Mouse (Mus musculus) gonadal fat pad, adult 2 months (tissue): ENCODE data around the gene Glis1. TPM values are rescaled to one million over a fixed set of nuclear protein-coding genes. Genes with fewer than 3 reads are reported as not detected.

Experiments
- DNase-seq: peaks from one replicate; pipeline ENCODE4 v3.0.0-alpha.2; 2012; ENCODE audit warnings: low read depth
- polyA plus RNA-seq: library from polyadenylated mRNA; depleted of rRNA; stranded (reverse); fragments of >200 nt; gene quantifications from 2 replicates; pipeline ENCODE4 v1.2.3, GENCODE M21; 2012

Gene Glis1
- polyA plus RNA-seq, 1 experiment = 2.8 TPM

- no peak for DNase-seq
Observed at GRCm38 (mm10) chr4:107515626-107516025, 81.2 kb downstream of the Glis1 start.

- DNase-seq = no peak
Observed at GRCm38 (mm10) chr4:107518766-107519165, 84.4 kb downstream of the Glis1 start.

GRCm38 (mm10) chr4:107520071-107520470, 85.7 kb downstream of the Glis1 start:
- no peak for DNase-seq

- no peak for DNase-seq
Observed at GRCm38 (mm10) chr4:107520816-107521215, 86.4 kb downstream of the Glis1 start.

GRCm38 (mm10) chr4:107523607-107524151, 89.3 kb downstream of the Glis1 start:
- no peak for DNase-seq

GRCm38 (mm10) chr4:107535126-107535525, 100.7 kb downstream of the Glis1 start:
- DNase-seq = no peak

GRCm38 (mm10) chr4:107538116-107538515, 103.7 kb downstream of the Glis1 start:
- no peak for DNase-seq

GRCm38 (mm10) chr4:107538561-107538960, 104.2 kb downstream of the Glis1 start:
- no peak for DNase-seq

GRCm38 (mm10) chr4:107539021-107539420, 104.6 kb downstream of the Glis1 start:
- DNase-seq = no peak

- DNase-seq = no peak
Observed at GRCm38 (mm10) chr4:107541821-107542220, 107.4 kb downstream of the Glis1 start.

GRCm38 (mm10) chr4:107544843-107545242, 110.5 kb downstream of the Glis1 start:
- DNase-seq = no peak

GRCm38 (mm10) chr4:107545726-107546125, 111.3 kb downstream of the Glis1 start:
- DNase-seq = no peak

- DNase-seq = no peak
Observed at GRCm38 (mm10) chr4:107546525-107546924, 112.1 kb downstream of the Glis1 start.

- no peak for DNase-seq
Observed at GRCm38 (mm10) chr4:107550096-107550495, 115.7 kb downstream of the Glis1 start.

- no peak for DNase-seq
Observed at GRCm38 (mm10) chr4:107550546-107550945, 116.2 kb downstream of the Glis1 start.

GRCm38 (mm10) chr4:107552696-107553095, 118.3 kb downstream of the Glis1 start:
- no peak for DNase-seq

GRCm38 (mm10) chr4:107553774-107554173, 119.4 kb downstream of the Glis1 start:
- DNase-seq = no peak

- no peak for DNase-seq
Observed at GRCm38 (mm10) chr4:107558801-107559200, 124.4 kb downstream of the Glis1 start.

- no peak for DNase-seq
Observed at GRCm38 (mm10) chr4:107561056-107561455, 126.7 kb downstream of the Glis1 start.

GRCm38 (mm10) chr4:107568159-107568558, 133.8 kb downstream of the Glis1 start:
- no peak for DNase-seq

GRCm38 (mm10) chr4:107568881-107569443, 134.6 kb downstream of the Glis1 start:
- no peak for DNase-seq

GRCm38 (mm10) chr4:107570329-107571014, 136.1 kb downstream of the Glis1 start:
- DNase-seq = no peak

GRCm38 (mm10) chr4:107575781-107576180, 141.4 kb downstream of the Glis1 start:
- no peak for DNase-seq
